Mouse (Mus musculus) stomach, embryonic 14.5 days (tissue): Measurements from ENCODE around the gene Zfp143. TPM values are rescaled to one million over a fixed set of nuclear protein-coding genes. Genes with fewer than 3 reads are reported as not detected.

Experiments
- ATAC-seq: fragments of 200-750 bp; cut with Nextera tagmentation; 2 replicates; pipeline ENCODE4 v1.8.0; 2017; ENCODE audit warnings: low read depth, moderate TSS enrichment; ENCODE audit not compliant: insufficient number of reproducible peaks, insufficient read depth, low FRiP score
- H3K27ac ChIP-seq: fragments of 300-500 bp; sonication (generic); 2 replicates; pipeline ENCODE4 v1.5.1; 2014; ENCODE audit warnings: mild to moderate bottlenecking, low read length, moderate library complexity, mixed read lengths
- H3K27me3 ChIP-seq: fragments of 300-500 bp; sonication (generic); 2 replicates; pipeline ENCODE4 v1.6.1; 2014; ENCODE audit warnings: low read length, control low read depth, mixed read lengths; ENCODE audit not compliant: control insufficient read depth, insufficient read depth
- H3K36me3 ChIP-seq: fragments of 300-500 bp; sonication (generic); 2 replicates; pipeline ENCODE4 v1.6.1; 2014; ENCODE audit warnings: mild to moderate bottlenecking, control low read depth, low read length, moderate library complexity, mixed read lengths; ENCODE audit not compliant: control insufficient read depth, insufficient read depth
- H3K4me1 ChIP-seq: fragments of 300-500 bp; sonication (generic); 2 replicates; pipeline ENCODE4 v1.6.1; 2014; ENCODE audit warnings: low read length, control low read depth, mixed read lengths; ENCODE audit not compliant: control insufficient read depth, insufficient read depth
- H3K4me2 ChIP-seq: fragments of 300-500 bp; sonication (generic); replicated peaks from 2 replicates; pipeline ENCODE4 v1.6.1; 2014; ENCODE audit warnings: low read depth, low read length, control low read depth
- H3K4me3 ChIP-seq: fragments of 300-500 bp; sonication (generic); 2 replicates; pipeline ENCODE4 v1.5.1; 2014; ENCODE audit warnings: low read depth, low read length, control low read depth
- H3K9ac ChIP-seq: fragments of 300-500 bp; sonication (generic); replicated peaks from 2 replicates; pipeline ENCODE4 v1.6.1; 2014; ENCODE audit warnings: low read depth, mild to moderate bottlenecking, control low read depth, low read length, moderate library complexity, mixed read lengths
- H3K9me3 ChIP-seq: fragments of 300-500 bp; sonication (generic); 2 replicates; pipeline ENCODE4 v1.6.1; 2016; ENCODE audit warnings: low read depth, low read length, control low read depth; ENCODE audit not compliant: control insufficient read depth
- WGBS: fragments of 180-500 bp; shearing (Covaris S2); extraction: QIAGEN DNeasy Blood & Tissue Kit; methylation state at CpG from one replicate; pipeline ENCODE4 v1.1.7; 2014; 5-methylcytosine and 5-hydroxymethylcytosine counted together
- polyA plus RNA-seq: library from polyadenylated mRNA; unstranded; fragments of >200 nt; fragmentation: Nextera tagmentation; extraction: Ambion mirVana; gene quantifications from 2 replicates; pipeline ENCODE4 v1.2.1, GENCODE M21; 2014

Zfp143 gene
- polyA plus RNA-seq: 15.2 and 18.2 TPM in 2 replicates

GRCm38 (mm10) chr7:110061199-110061751 is at the start of gene Zfp143:
TSS of gene Zfp143 (plus strand) at chr7:110061217.
- no peaks in the 10 kb centered on the region for H3K27me3 ChIP-seq
- WGBS: under 1% methylated on average over 34 of the region's 34 CpGs
- ATAC-seq: peak; percentile 99

GRCm38 (mm10) chr7:110011417-110011816 is 49.6 kb upstream of the Zfp143 start:
- Histone ChIP-seq H3K36me3 (no peaks in the 10 kb centered on the region), H3K4me2 (no peak overlapping the region), H3K27ac (no peak overlapping the region), H3K4me1 (no peaks in the 10 kb centered on the region), H3K4me3 (no peak overlapping the region), H3K9ac (no peak overlapping the region), H3K9me3 (no peaks in the 10 kb centered on the region), H3K27me3 (no peaks in the 10 kb centered on the region)
- 41% methylated on average over 1 of the region's 1 CpGs for WGBS
- ATAC-seq: no peak

More at GRCm38 (mm10) chr7:110061199-110061751, at the start of gene Zfp143:
- Histone ChIP-seq H3K27ac (peak within 1 kb of the TSS; percentile 100), H3K4me3 (peak within 1 kb of the TSS; percentile 80), H3K9ac (peak within 1 kb of the TSS; percentile 97), H3K4me1 (peaks cover 14% of the 10 kb centered on the region; the same call in 1 of the 2 replicates), H3K9me3 (no peaks in the 10 kb centered on the region), H3K4me2 (peak within 1 kb of the TSS; percentile 78), H3K36me3 (peaks cover 13% of the 10 kb centered on the region)

GRCm38 (mm10) chr7:110014272-110014671 is 46.7 kb upstream of the Zfp143 start:
- H3K4me2 ChIP-seq: no peak overlapping the region
- no peaks in the 10 kb centered on the region for H3K36me3 ChIP-seq
- no peaks in the 10 kb centered on the region for H3K27me3 ChIP-seq
- H3K4me3 ChIP-seq: no peak overlapping the region
- no peak overlapping the region for H3K9ac ChIP-seq
- WGBS: 75% methylated on average over 5 of the region's 5 CpGs
- no peak overlapping the region for H3K27ac ChIP-seq
- no peaks in the 10 kb centered on the region for H3K4me1 ChIP-seq
- H3K9me3 ChIP-seq: no peaks in the 10 kb centered on the region
- ATAC-seq: no peak

GRCm38 (mm10) chr7:110018117-110018630 is 42.8 kb upstream of the Zfp143 start, which contains the start of gene Ipo7:
TSS of gene Ipo7 (plus strand) at chr7:110018274.
- ATAC-seq: peak; percentile 95
- Histone ChIP-seq H3K4me3 (peak within 1 kb of the TSS; percentile 99), H3K36me3 (no peaks in the 10 kb centered on the region), H3K4me1 (no peaks in the 10 kb centered on the region), H3K27ac (peak within 1 kb of the TSS; percentile 94), H3K4me2 (peak within 1 kb of the TSS; percentile 57), H3K9ac (peak within 1 kb of the TSS; percentile 95), H3K27me3 (no peaks in the 10 kb centered on the region), H3K9me3 (no peaks in the 10 kb centered on the region)
- WGBS: under 1% methylated on average over 47 of the region's 48 CpGs

GRCm38 (mm10) chr7:110018631-110019482 is 42.2 kb upstream of the Zfp143 start:
- Histone ChIP-seq H3K27me3 (no peaks in the 10 kb centered on the region), H3K4me3 (peak overlapping the region; percentile 99), H3K4me2 (peak overlapping the region; percentile 57), H3K9me3 (no peaks in the 10 kb centered on the region), H3K4me1 (no peaks in the 10 kb centered on the region), H3K9ac (peak overlapping the region; percentile 95), H3K27ac (peak overlapping the region; percentile 94), H3K36me3 (no peaks in the 10 kb centered on the region)
- under 1% methylated on average over 42 of the region's 42 CpGs for whole genome bisulfite sequencing
- peak; percentile 76 for ATAC-seq

- Histone ChIP-seq H3K9me3 (peaks cover 4% of the 10 kb centered on the region; the same call in 1 of the 2 replicates), H3K36me3 (0 out of 2 replicates have a peak, but pooled peaks cover 3% of the 10 kb centered on the region), H3K4me2 (no peak overlapping the region), H3K9ac (no peak overlapping the region), H3K27me3 (no peaks in the 10 kb centered on the region), H3K27ac (no peak overlapping the region), H3K4me3 (no peak overlapping the region), H3K4me1 (no peaks in the 10 kb centered on the region)
- no peak for ATAC-seq
- WGBS: 83% methylated on average over 1 of the region's 1 CpGs
These were observed 37.5 kb upstream of the Zfp143 start for GRCm38 (mm10) chr7:110023553-110023952.

- Histone ChIP-seq H3K4me2 (no peak overlapping the region), H3K27ac (no peak overlapping the region), H3K4me1 (no peaks in the 10 kb centered on the region), H3K9ac (no peak overlapping the region), H3K9me3 (peaks cover 4% of the 10 kb centered on the region; the same call in 1 of the 2 replicates), H3K36me3 (peaks cover 14% of the 10 kb centered on the region; the same call in 1 of the 2 replicates), H3K27me3 (no peaks in the 10 kb centered on the region), H3K4me3 (no peak overlapping the region)
- no peak for ATAC-seq
- WGBS: 78% methylated on average over 2 of the region's 2 CpGs
These were observed 34.4 kb upstream of the Zfp143 start for GRCm38 (mm10) chr7:110026594-110026993.

- no peak overlapping the region for H3K27ac ChIP-seq
- H3K27me3 ChIP-seq: no peaks in the 10 kb centered on the region
- H3K9ac ChIP-seq: no peak overlapping the region
- no peak overlapping the region for H3K4me2 ChIP-seq
- ATAC-seq: no peak
- peaks cover 4% of the 10 kb centered on the region; the same call in 1 of the 2 replicates for H3K9me3 ChIP-seq
- peaks cover 28% of the 10 kb centered on the region for H3K36me3 ChIP-seq
- no peak overlapping the region for H3K4me3 ChIP-seq
- H3K4me1 ChIP-seq: no peaks in the 10 kb centered on the region
- WGBS: 67% methylated on average over 1 of the region's 1 CpGs
These were observed 32.2 kb upstream of the Zfp143 start for GRCm38 (mm10) chr7:110028826-110029225.
